ENCODE assay signal across 25 mouse cellular contexts in the genomic region with DNA sequence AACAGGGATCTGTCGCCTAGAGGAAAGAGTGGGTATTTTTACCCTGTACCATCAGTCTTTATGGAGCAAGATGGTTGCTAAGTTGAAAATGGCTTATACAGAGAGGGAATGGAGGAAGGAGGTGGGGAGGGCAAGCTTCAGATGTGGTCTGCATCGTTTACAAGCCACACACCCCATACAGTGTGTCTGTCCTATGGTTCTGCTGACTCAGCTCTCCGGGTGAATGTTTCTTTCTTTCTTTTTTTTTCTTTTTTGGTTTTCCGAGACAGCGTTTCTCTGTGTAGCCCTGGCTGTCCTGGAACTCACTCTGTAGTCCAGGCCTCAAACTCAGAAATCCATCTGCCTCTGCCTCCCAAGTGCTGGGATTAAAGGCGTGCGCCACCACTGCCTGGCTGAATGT. TPM values are rescaled to one million over a fixed set of nuclear protein-coding genes. Genes with fewer than 3 reads are reported as not detected.
DNase-seq lines count a peak whose midpoint lies in the region; ATAC-seq and TF ChIP-seq lines count a peak whose summit lies in the region.
"Had no signal": no experiment of that assay in that cellular context is flagged by ENCODE, and none has a peak within 500 bp of the region (broad histone marks: within the 10 kb centered on the region; RNA-seq: fewer than 3 reads in every experiment).

No protein-coding gene starts in this region.

- ATAC-seq in liver, embryonic 12.5 days, result no peak
- ATAC-seq: CD4-positive, CD25-positive, alpha-beta regulatory T cell, adult 4 months; forebrain, embryonic 13.5 days; forebrain, embryonic 16.5 days; hindbrain, embryonic 16.5 days; intestine, embryonic 16.5 days had no signal

- no peak for TF ChIP-seq POLR2A in MEL (IDR thresholded peaks at IDR 0.05; ENCODE audit: control insufficient read depth in 1 of 2, insufficient read depth in 1 of 2, low read depth in 1 of 2, low read length in 2 of 2, poor library complexity in 1 of 2)

- H3K79me2 ChIP-seq in MEL (ENCODE audit: control insufficient read depth, insufficient read depth, low read length, poor library complexity), result no peaks in the 10 kb centered on the region

- H3K9me3 ChIP-seq in MEL (replicated peaks; ENCODE audit: insufficient read depth, low read length), result no peaks in the 10 kb centered on the region
- no peaks in the 10 kb centered on the region for H3K9me3 ChIP-seq in liver, embryonic 12.5 days (replicated peaks)
- H3K9me3 ChIP-seq: forebrain, embryonic 10.5 days; forebrain, embryonic 13.5 days; G1E; hindbrain, embryonic 10.5 days; hindbrain, embryonic 13.5 days had no signal

- H3K4me1 ChIP-seq in MEL (ENCODE audit: control insufficient read depth in 1 of 2, insufficient read depth in 2 of 2, low read length in 2 of 2), result peaks cover 0 to 12% of the 10 kb centered on the region in 2 experiments; a peak in 2 of 4 replicates
- H3K4me1 ChIP-seq in liver, embryonic 12.5 days, result peaks cover 13% of the 10 kb centered on the region
- H3K4me1 ChIP-seq: forebrain, embryonic 13.5 days; hindbrain, embryonic 13.5 days had no signal

- H3K4me2 ChIP-seq in liver, embryonic 12.5 days, result no peak overlapping the region
- H3K4me2 ChIP-seq: forebrain, embryonic 13.5 days; heart, embryonic 11.5 days; hindbrain, embryonic 13.5 days had no signal

- TF ChIP-seq RAD21 in MEL (IDR thresholded peaks at IDR 0.05; ENCODE audit: low read depth, low read length), result no peak

- H3K27me3 ChIP-seq in MEL (ENCODE audit: control insufficient read depth in 1 of 2, insufficient read depth in 2 of 2, low read length in 2 of 2), result no peaks in the 10 kb centered on the region
- no peaks in the 10 kb centered on the region for H3K27me3 ChIP-seq in liver, embryonic 12.5 days (replicated peaks)
- H3K27me3 ChIP-seq: forebrain, embryonic 13.5 days; hindbrain, embryonic 13.5 days had no signal

- H3K4me3 ChIP-seq in layer of hippocampus, adult 2 months, result no peak overlapping the region
- no peak overlapping the region for H3K4me3 ChIP-seq in MEL (ENCODE audit: control insufficient read depth in 1 of 2, insufficient read depth in 1 of 2, low read depth in 2 of 2, low read length in 2 of 2)
- no peak overlapping the region for H3K4me3 ChIP-seq in liver, embryonic 12.5 days
- H3K4me3 ChIP-seq: forebrain, embryonic 10.5 days; forebrain, embryonic 13.5 days; hindbrain, embryonic 10.5 days; hindbrain, embryonic 13.5 days had no signal

- no peak for TF ChIP-seq EP300 in MEL (IDR thresholded peaks at IDR 0.05; ENCODE audit: low read depth in 1 of 2, low read length in 2 of 2)

- WGBS in liver, embryonic 12.5 days (ENCODE audit: insufficient replicate concordance), result 71% methylated on average over 7 of the region's 7 CpGs

- no peak for DNase-seq in layer of hippocampus, adult 2 months (ENCODE audit: low spot score in 2 of 2)
- DNase-seq in layer of hippocampus, adult 11-12 months (ENCODE audit: low spot score), result no peak
- peak; percentile 16 for DNase-seq in thymus, postnatal 4 days
- DNase-seq in thymus, adult 18-20 months, result no peak
- no peak for DNase-seq in MEL (ENCODE audit: low read depth, low spot score)
- DNase-seq: adrenal gland, adult 2 months; adrenal gland, postnatal 14 days; B cell, adult 2 months; cerebellum, adult 11 months; cerebellum, adult 2 months; cerebellum, adult 9-11 months; cerebellum, postnatal 25 days; gastrocnemius, postnatal 14 days; heart, postnatal 36 days had no signal

- 0 out of 2 replicates have a peak, but pooled peaks have one; percentile 13 for TF ChIP-seq CTCF in layer of hippocampus, adult 2 months (conservative IDR thresholded peaks at IDR 0.05)
- TF ChIP-seq CTCF in MEL (IDR thresholded peaks at IDR 0.05 in 2 of 3, conservative IDR thresholded peaks at IDR 0.05 in 1 of 3; ENCODE audit: control insufficient read depth in 1 of 3, insufficient read depth in 1 of 3, low read depth in 2 of 3, low read length in 3 of 3, poor library complexity in 1 of 3, severe bottlenecking in 1 of 3), result no peak

- peaks cover 0 to 5% of the 10 kb centered on the region in 2 experiments; a peak in 2 of 4 replicates for H3K36me3 ChIP-seq in MEL (ENCODE audit: control insufficient read depth in 1 of 2, insufficient read depth in 2 of 2, low read length in 2 of 2)
- H3K36me3 ChIP-seq in liver, embryonic 12.5 days, result peaks cover 49% of the 10 kb centered on the region
- H3K36me3 ChIP-seq: G1E had no signal

- no peak overlapping the region for H3K9ac ChIP-seq in MEL (ENCODE audit: control insufficient read depth, low read depth, low read length, poor library complexity, severe bottlenecking)
- H3K9ac ChIP-seq in liver, embryonic 12.5 days, result no peak overlapping the region
- H3K9ac ChIP-seq: hindbrain, embryonic 13.5 days had no signal

- H3K27ac ChIP-seq in layer of hippocampus, adult 2 months, result no peak overlapping the region
- no peak overlapping the region for H3K27ac ChIP-seq in MEL (ENCODE audit: control insufficient read depth, low read depth, low read length)
- no peak overlapping the region for H3K27ac ChIP-seq in liver, embryonic 12.5 days
- H3K27ac ChIP-seq: forebrain, embryonic 10.5 days; forebrain, embryonic 13.5 days; hindbrain, embryonic 10.5 days; hindbrain, embryonic 13.5 days had no signal

TF ChIP-seq in MEL, 35 proteins besides CTCF, POLR2A, EP300 and RAD21:
- TF ChIP-seq MAFK (IDR thresholded peaks at IDR 0.05; ENCODE audit: borderline replicate concordance, low read depth, low read length) (peak; percentile 65; the same call in 1 of the 2 replicates), SIN3A (IDR thresholded peaks at IDR 0.05; ENCODE audit: low read length) (no peak)

RNA-seq across cellular contexts. Expression of a gene that starts 40.1 kb away (rescaled TPM):
- total RNA-seq in layer of hippocampus, adult 2 months (2021), result 100 to 1,000 TPM; 115 to 125 TPM
- 1,806 and 1,842 TPM in 2 replicates for total RNA-seq in MEL (2012; rRNA removed)
- polyA plus RNA-seq in MEL (2012; ENCODE audit: insufficient read depth in 1 of 2, insufficient read length in 2 of 2, low read depth in 1 of 2, low replicate concordance in 2 of 2, missing spikeins in 1 of 2), result 100 to 1,000 TPM in 1 of 2 experiments, not detected in 1; 116 TPM
- 171 and 174 TPM in 2 replicates for polyA plus RNA-seq in liver, embryonic 12.5 days (2016; fragmentation: Nextera tagmentation; extraction: Ambion mirVana)

RNA-seq across cellular contexts. Expression of a gene that starts 40.2 kb away (rescaled TPM):
- total RNA-seq in layer of hippocampus, adult 2 months (2021), result 10 to 100 TPM; 36.8 to 37.9 TPM
- 13.5 and 17.9 TPM in 2 replicates for total RNA-seq in MEL (2012; rRNA removed)
- 10 to 100 TPM in 1 of 2 experiments, not detected in 1; 14.2 TPM for polyA plus RNA-seq in MEL (2012; ENCODE audit: insufficient read depth in 1 of 2, insufficient read length in 2 of 2, low read depth in 1 of 2, low replicate concordance in 2 of 2, missing spikeins in 1 of 2)
- 3.5 and 4.4 TPM in 2 replicates for polyA plus RNA-seq in liver, embryonic 12.5 days (2016; fragmentation: Nextera tagmentation; extraction: Ambion mirVana)

RNA-seq across cellular contexts. Expression of a gene that starts 45.3 kb away (rescaled TPM):
- total RNA-seq in layer of hippocampus, adult 2 months (2021), result 10 to 100 TPM; 14.5 to 14.9 TPM
- 11.5 and 17.5 TPM in 2 replicates for total RNA-seq in MEL (2012; rRNA removed)
- polyA plus RNA-seq in MEL (2012; ENCODE audit: insufficient read depth in 1 of 2, insufficient read length in 2 of 2, low read depth in 1 of 2, low replicate concordance in 2 of 2, missing spikeins in 1 of 2), result 10 to 100 TPM in 1 of 2 experiments, not detected in 1; 20.0 TPM
- 11.9 and 12.4 TPM in 2 replicates for polyA plus RNA-seq in liver, embryonic 12.5 days (2016; fragmentation: Nextera tagmentation; extraction: Ambion mirVana)

Comparison
In these comparisons a context has a peak if more than half of its experiments do, and no peak if none do; other contexts are left out.
1. RNA of a gene that starts 40.1 kb away (total RNA-seq): 1,806 to 1,842 TPM in MEL; 115 to 125 TPM in layer of hippocampus, adult 2 months; every median in the first group is over 10 times any median in the second.